Mouse (Mus musculus): Measurements from ENCODE around the gene Tigd4. TPM values are rescaled to one million over a fixed set of nuclear protein-coding genes. Genes with fewer than 3 reads are reported as not detected.
A peak's percentile ranks its signal among the peaks of the same experiment; 100 is the strongest.

Tigd4 gene
- polyA plus RNA-seq, 1 experiment: not detected

- H3ac ChIP-seq (ENCODE audit: control insufficient read depth, insufficient read length, low read depth): peak overlapping the region; percentile 69
- H3K79me2 ChIP-seq (ENCODE audit: control insufficient read depth, insufficient read depth): peaks cover 43% of the 10 kb centered on the region
- no peaks in the 10 kb centered on the region for H3K36me3 ChIP-seq (ENCODE audit: control insufficient read depth, insufficient read depth)
- peaks cover 38% of the 10 kb centered on the region for H3K79me3 ChIP-seq (ENCODE audit: low read depth)
- H3K27me3 ChIP-seq (ENCODE audit: control insufficient read depth, insufficient read depth, insufficient read length): no peaks in the 10 kb centered on the region
- H3K4me3 ChIP-seq (ENCODE audit: insufficient read depth, poor library complexity, severe bottlenecking): peak overlapping the region; percentile 69
- TF ChIP-seq MAX (IDR thresholded peaks at IDR 0.05): no peak
- TF ChIP-seq CTCF (IDR thresholded peaks at IDR 0.05; ENCODE audit: control insufficient read depth, insufficient read depth, insufficient read length): no peak
- no peak for TF ChIP-seq USF1 (IDR thresholded peaks at IDR 0.05; ENCODE audit: low read depth)
- TF ChIP-seq MYOD1 (IDR thresholded peaks at IDR 0.05; ENCODE audit: control insufficient read depth, insufficient read length, low read depth): no peak
- TF ChIP-seq FOSL1 (IDR thresholded peaks at IDR 0.05; ENCODE audit: insufficient read depth, low read length, poor library complexity, severe bottlenecking): no peak
- no peak for TF ChIP-seq MYOG (IDR thresholded peaks at IDR 0.05; ENCODE audit: control insufficient read depth, extremely low read depth, insufficient read length)
- no peak for TF ChIP-seq CEBPB (IDR thresholded peaks at IDR 0.05; ENCODE audit: low read depth)
Measured at GRCm38 (mm10) chr3:84582913-84583276, 10.5 kb upstream of the Tigd4 start.

GRCm38 (mm10) chr3:84586736-84587135, 6.6 kb upstream of the Tigd4 start:
- H3K79me3 ChIP-seq (ENCODE audit: low read depth): peaks cover 2% of the 10 kb centered on the region
- no peak overlapping the region for H3K4me3 ChIP-seq (ENCODE audit: insufficient read depth, poor library complexity, severe bottlenecking)
- TF ChIP-seq MYOD1 (IDR thresholded peaks at IDR 0.05; ENCODE audit: control insufficient read depth, insufficient read length, low read depth) (no peak), CTCF (IDR thresholded peaks at IDR 0.05; ENCODE audit: control insufficient read depth, insufficient read depth, insufficient read length) (no peak), MAX (IDR thresholded peaks at IDR 0.05) (no peak), FOSL1 (IDR thresholded peaks at IDR 0.05; ENCODE audit: insufficient read depth, low read length, poor library complexity, severe bottlenecking) (no peak), USF1 (IDR thresholded peaks at IDR 0.05; ENCODE audit: low read depth) (no peak), MYOG (IDR thresholded peaks at IDR 0.05; ENCODE audit: control insufficient read depth, extremely low read depth, insufficient read length) (no peak), CEBPB (IDR thresholded peaks at IDR 0.05; ENCODE audit: low read depth) (no peak)
- H3K36me3 ChIP-seq (ENCODE audit: control insufficient read depth, insufficient read depth): no peaks in the 10 kb centered on the region
- no peaks in the 10 kb centered on the region for H3K27me3 ChIP-seq (ENCODE audit: control insufficient read depth, insufficient read depth, insufficient read length)
- H3K79me2 ChIP-seq (ENCODE audit: control insufficient read depth, insufficient read depth): peaks cover 5% of the 10 kb centered on the region
- H3ac ChIP-seq (ENCODE audit: control insufficient read depth, insufficient read length, low read depth): no peak overlapping the region

DNA sequence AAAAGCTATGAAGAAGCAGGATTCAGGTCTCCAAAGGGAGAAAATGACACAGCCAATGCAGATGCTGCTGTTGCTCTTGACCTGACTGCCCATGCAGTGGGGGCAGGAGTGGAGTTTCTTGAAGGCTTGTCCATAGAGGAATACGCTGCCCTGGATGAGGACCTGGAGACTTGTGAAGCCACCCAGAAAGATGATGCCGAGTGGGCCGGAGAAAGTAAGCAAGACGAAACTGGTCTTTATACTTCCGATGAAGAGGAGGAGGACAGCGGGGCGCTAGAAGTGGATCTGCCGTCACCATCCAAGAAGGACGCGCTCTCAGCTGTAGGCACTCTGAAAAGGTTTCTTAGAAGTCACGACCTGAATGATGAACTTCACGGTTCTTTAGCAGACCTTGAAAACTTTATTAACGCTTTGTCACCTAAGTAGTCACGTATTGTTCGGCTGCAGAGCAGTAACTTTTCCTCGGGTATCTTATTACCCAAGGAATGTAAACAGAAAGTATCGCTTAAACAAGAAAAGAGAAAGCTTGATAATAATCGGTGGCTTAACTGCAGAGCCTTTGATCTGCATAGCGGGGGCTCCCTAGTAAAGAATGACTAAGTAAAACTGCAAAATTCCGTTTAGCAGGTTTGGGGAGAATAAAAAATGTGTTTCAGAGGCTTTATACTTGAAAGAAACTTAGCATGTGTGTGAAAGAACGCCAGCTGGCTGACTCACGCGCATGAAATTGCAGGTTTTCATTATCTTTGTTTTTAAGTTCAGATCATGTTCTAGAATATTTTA, 1.7 kb downstream of the Tigd4 start:
- peak overlapping the region; percentile 6 for H3K4me3 ChIP-seq (ENCODE audit: insufficient read depth, poor library complexity, severe bottlenecking)
- H3K79me3 ChIP-seq (ENCODE audit: low read depth): no peaks in the 10 kb centered on the region
- no peaks in the 10 kb centered on the region for H3K79me2 ChIP-seq (ENCODE audit: control insufficient read depth, insufficient read depth)
- H3K36me3 ChIP-seq (ENCODE audit: control insufficient read depth, insufficient read depth): no peaks in the 10 kb centered on the region
- TF ChIP-seq MYOD1 (IDR thresholded peaks at IDR 0.05; ENCODE audit: control insufficient read depth, insufficient read length, low read depth): no peak
- TF ChIP-seq FOSL1 (IDR thresholded peaks at IDR 0.05; ENCODE audit: insufficient read depth, low read length, poor library complexity, severe bottlenecking): no peak
- no peak for TF ChIP-seq MYOG (IDR thresholded peaks at IDR 0.05; ENCODE audit: control insufficient read depth, extremely low read depth, insufficient read length)
- no peak for TF ChIP-seq USF1 (IDR thresholded peaks at IDR 0.05; ENCODE audit: low read depth)
- no peak for TF ChIP-seq MAX (IDR thresholded peaks at IDR 0.05)
- TF ChIP-seq CEBPB (IDR thresholded peaks at IDR 0.05; ENCODE audit: low read depth): no peak
- TF ChIP-seq CTCF (IDR thresholded peaks at IDR 0.05; ENCODE audit: control insufficient read depth, insufficient read depth, insufficient read length): no peak
- H3K27me3 ChIP-seq (ENCODE audit: control insufficient read depth, insufficient read depth, insufficient read length): no peaks in the 10 kb centered on the region
- no peak overlapping the region for H3ac ChIP-seq (ENCODE audit: control insufficient read depth, insufficient read length, low read depth)

GRCm38 (mm10) chr3:84595677-84596234, 2.4 kb downstream of the Tigd4 start:
- no peak overlapping the region for H3ac ChIP-seq (ENCODE audit: control insufficient read depth, insufficient read length, low read depth)
- H3K79me3 ChIP-seq (ENCODE audit: low read depth): no peaks in the 10 kb centered on the region
- no peaks in the 10 kb centered on the region for H3K79me2 ChIP-seq (ENCODE audit: control insufficient read depth, insufficient read depth)
- no peak for TF ChIP-seq MAX (IDR thresholded peaks at IDR 0.05)
- TF ChIP-seq FOSL1 (IDR thresholded peaks at IDR 0.05; ENCODE audit: insufficient read depth, low read length, poor library complexity, severe bottlenecking): no peak
- TF ChIP-seq CTCF (IDR thresholded peaks at IDR 0.05; ENCODE audit: control insufficient read depth, insufficient read depth, insufficient read length): no peak
- TF ChIP-seq MYOG (IDR thresholded peaks at IDR 0.05; ENCODE audit: control insufficient read depth, extremely low read depth, insufficient read length): no peak
- no peak for TF ChIP-seq CEBPB (IDR thresholded peaks at IDR 0.05; ENCODE audit: low read depth)
- TF ChIP-seq MYOD1 (IDR thresholded peaks at IDR 0.05; ENCODE audit: control insufficient read depth, insufficient read length, low read depth): no peak
- TF ChIP-seq USF1 (IDR thresholded peaks at IDR 0.05; ENCODE audit: low read depth): no peak
- H3K4me3 ChIP-seq (ENCODE audit: insufficient read depth, poor library complexity, severe bottlenecking): no peak overlapping the region
- H3K36me3 ChIP-seq (ENCODE audit: control insufficient read depth, insufficient read depth): no peaks in the 10 kb centered on the region
- no peaks in the 10 kb centered on the region for H3K27me3 ChIP-seq (ENCODE audit: control insufficient read depth, insufficient read depth, insufficient read length)

DNA sequence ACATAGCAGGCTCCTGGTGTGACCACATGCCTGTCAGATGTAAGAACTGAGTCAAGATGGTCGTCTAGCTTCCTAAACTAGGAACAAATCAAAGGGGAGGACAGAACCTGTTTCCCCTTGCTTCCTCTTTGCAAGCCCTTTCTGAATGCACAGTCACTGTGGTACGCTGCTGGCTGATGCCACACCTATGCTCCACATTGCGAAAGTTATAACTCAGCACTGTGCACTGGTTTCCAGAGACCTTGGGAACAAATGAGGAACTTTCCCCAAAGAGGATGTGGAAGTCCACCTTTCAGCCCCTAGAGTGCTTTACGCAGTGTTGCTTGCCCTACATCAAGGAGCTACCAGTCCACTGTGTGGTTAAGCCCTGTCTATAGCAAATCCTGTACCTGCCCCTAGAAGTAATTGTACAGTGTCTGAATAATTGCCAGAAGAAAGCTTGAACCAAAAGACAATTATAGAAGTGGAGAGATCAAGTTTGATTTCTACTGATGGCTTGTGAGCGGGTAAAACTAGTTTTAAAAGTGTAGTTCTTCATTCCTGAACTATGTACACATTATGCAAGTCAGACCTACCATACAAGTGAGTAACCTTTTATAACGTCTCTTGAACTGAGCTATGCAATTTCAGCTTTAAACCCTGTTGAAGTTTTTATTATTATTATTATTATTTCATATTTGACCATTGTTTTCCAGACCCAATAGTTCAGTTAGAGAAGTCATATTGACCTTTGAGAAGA, 4.8 kb downstream of the Tigd4 start:
- H3ac ChIP-seq (ENCODE audit: control insufficient read depth, insufficient read length, low read depth): no peak overlapping the region
- H3K27me3 ChIP-seq (ENCODE audit: control insufficient read depth, insufficient read depth, insufficient read length): no peaks in the 10 kb centered on the region
- H3K36me3 ChIP-seq (ENCODE audit: control insufficient read depth, insufficient read depth): no peaks in the 10 kb centered on the region
- H3K79me3 ChIP-seq (ENCODE audit: low read depth): no peaks in the 10 kb centered on the region
- TF ChIP-seq FOSL1 (IDR thresholded peaks at IDR 0.05; ENCODE audit: insufficient read depth, low read length, poor library complexity, severe bottlenecking) (no peak), MYOG (IDR thresholded peaks at IDR 0.05; ENCODE audit: control insufficient read depth, extremely low read depth, insufficient read length) (no peak), CEBPB (IDR thresholded peaks at IDR 0.05; ENCODE audit: low read depth) (no peak), CTCF (IDR thresholded peaks at IDR 0.05; ENCODE audit: control insufficient read depth, insufficient read depth, insufficient read length) (no peak), USF1 (IDR thresholded peaks at IDR 0.05; ENCODE audit: low read depth) (no peak), MYOD1 (IDR thresholded peaks at IDR 0.05; ENCODE audit: control insufficient read depth, insufficient read length, low read depth) (no peak), MAX (IDR thresholded peaks at IDR 0.05) (no peak)
- H3K4me3 ChIP-seq (ENCODE audit: insufficient read depth, poor library complexity, severe bottlenecking): no peak overlapping the region
- no peaks in the 10 kb centered on the region for H3K79me2 ChIP-seq (ENCODE audit: control insufficient read depth, insufficient read depth)

Data from C2C12 (cell line).